Mouse (Mus musculus): ENCODE measurements at regions not wholly inside any gene's neighbourhood (a gene's known extent, or its start where the extent isn't known, plus 50 kb on each side); places are given as distances from the start of the nearest gene placed in this dataset.

- Histone ChIP-seq H3K79me2 (ENCODE audit: control insufficient read depth, insufficient read depth) (no peaks in the 10 kb centered on the region), H3ac (ENCODE audit: control insufficient read depth, insufficient read length) (no peak overlapping the region), H3K36me3 (ENCODE audit: control insufficient read depth, insufficient read depth) (no peaks in the 10 kb centered on the region), H3K4me2 (ENCODE audit: low read depth) (no peak overlapping the region), H3K4me3 (no peak overlapping the region), H3K27me3 (ENCODE audit: control insufficient read depth, insufficient read depth, insufficient read length) (no peaks in the 10 kb centered on the region)
- no peak for TF ChIP-seq CEBPB (IDR thresholded peaks at IDR 0.05; ENCODE audit: insufficient read depth, poor library complexity, severe bottlenecking)
- TF ChIP-seq MAX (IDR thresholded peaks at IDR 0.05; ENCODE audit: low read depth) = no peak
- TF ChIP-seq POLR2AphosphoS2 (IDR thresholded peaks at IDR 0.05; ENCODE audit: insufficient read length, low read depth) = no peak
- no peak for TF ChIP-seq TCF12 (IDR thresholded peaks at IDR 0.05; ENCODE audit: insufficient read depth, poor library complexity, severe bottlenecking)
- no peak for TF ChIP-seq TCF3 (IDR thresholded peaks at IDR 0.05; ENCODE audit: insufficient read length, low read depth)
- TF ChIP-seq REST (IDR thresholded peaks at IDR 0.05; ENCODE audit: insufficient read depth, insufficient read length) = no peak
- TF ChIP-seq POLR2A (IDR thresholded peaks at IDR 0.05; ENCODE audit: insufficient read length, low read depth) = no peak
- no peak for TF ChIP-seq MYOG (IDR thresholded peaks at IDR 0.05; ENCODE audit: control insufficient read depth in 1 of 3, insufficient read depth in 1 of 3, insufficient read length in 2 of 3, low read depth in 2 of 3)
- no peak for TF ChIP-seq SRF (IDR thresholded peaks at IDR 0.05; ENCODE audit: control insufficient read depth, insufficient read length, low read depth)
- no peak for TF ChIP-seq E2F4 (IDR thresholded peaks at IDR 0.05; ENCODE audit: insufficient read depth)
- TF ChIP-seq MYOD1 (IDR thresholded peaks at IDR 0.05; ENCODE audit: control insufficient read depth in 1 of 3, insufficient read length in 2 of 3, low read depth in 2 of 3) = no peak
- TF ChIP-seq USF1 (IDR thresholded peaks at IDR 0.05; ENCODE audit: low read depth) = no peak
Observed at GRCm38 (mm10) chr10:9310346-9310745, 364.7 kb downstream of the Samd5 start.

GRCm38 (mm10) chr10:9296055-9296454 lies 379.0 kb downstream of the Samd5 start:
- Histone ChIP-seq H3K27me3 (ENCODE audit: control insufficient read depth, insufficient read depth, insufficient read length) (no peaks in the 10 kb centered on the region), H3K79me2 (ENCODE audit: control insufficient read depth, insufficient read depth) (no peaks in the 10 kb centered on the region), H3K36me3 (ENCODE audit: control insufficient read depth, insufficient read depth) (no peaks in the 10 kb centered on the region), H3ac (ENCODE audit: control insufficient read depth, insufficient read length) (no peak overlapping the region), H3K4me2 (ENCODE audit: low read depth) (no peak overlapping the region), H3K4me3 (no peak overlapping the region)
- no peak for TF ChIP-seq MYOG (IDR thresholded peaks at IDR 0.05; ENCODE audit: control insufficient read depth in 1 of 3, insufficient read depth in 1 of 3, insufficient read length in 2 of 3, low read depth in 2 of 3)
- TF ChIP-seq USF1 (IDR thresholded peaks at IDR 0.05; ENCODE audit: low read depth) = no peak
- TF ChIP-seq REST (IDR thresholded peaks at IDR 0.05; ENCODE audit: insufficient read depth, insufficient read length) = no peak
- no peak for TF ChIP-seq POLR2A (IDR thresholded peaks at IDR 0.05; ENCODE audit: insufficient read length, low read depth)
- no peak for TF ChIP-seq TCF3 (IDR thresholded peaks at IDR 0.05; ENCODE audit: insufficient read length, low read depth)
- TF ChIP-seq TCF12 (IDR thresholded peaks at IDR 0.05; ENCODE audit: insufficient read depth, poor library complexity, severe bottlenecking) = no peak
- no peak for TF ChIP-seq MYOD1 (IDR thresholded peaks at IDR 0.05; ENCODE audit: control insufficient read depth in 1 of 3, insufficient read length in 2 of 3, low read depth in 2 of 3)
- TF ChIP-seq CEBPB (IDR thresholded peaks at IDR 0.05; ENCODE audit: insufficient read depth, poor library complexity, severe bottlenecking) = no peak
- TF ChIP-seq SRF (IDR thresholded peaks at IDR 0.05; ENCODE audit: control insufficient read depth, insufficient read length, low read depth) = no peak
- TF ChIP-seq MAX (IDR thresholded peaks at IDR 0.05; ENCODE audit: low read depth) = no peak
- no peak for TF ChIP-seq POLR2AphosphoS2 (IDR thresholded peaks at IDR 0.05; ENCODE audit: insufficient read length, low read depth)
- TF ChIP-seq E2F4 (IDR thresholded peaks at IDR 0.05; ENCODE audit: insufficient read depth) = no peak

DNA sequence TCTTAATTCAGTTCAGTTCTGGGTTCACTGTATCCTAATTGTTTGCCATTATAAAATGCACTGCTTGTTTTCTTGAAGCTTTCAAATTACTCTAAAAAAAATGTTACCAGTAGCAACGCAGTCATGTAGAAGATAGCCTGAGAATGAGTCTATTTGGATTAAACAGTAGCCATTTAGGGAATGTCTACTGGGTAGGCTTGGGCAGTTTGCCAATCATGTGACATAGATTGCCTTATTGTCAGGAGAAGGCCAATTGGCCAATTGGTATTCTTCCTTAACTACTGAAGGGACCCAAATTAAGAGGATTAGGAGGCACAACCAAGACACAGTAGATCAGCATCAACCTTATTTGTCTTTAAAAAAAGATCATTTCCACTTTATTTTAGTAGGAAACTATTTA lies 379.7 kb downstream of the Samd5 start:
- no peak overlapping the region for H3K4me2 ChIP-seq (ENCODE audit: low read depth)
- no peak overlapping the region for H3K4me3 ChIP-seq
- no peaks in the 10 kb centered on the region for H3K36me3 ChIP-seq (ENCODE audit: control insufficient read depth, insufficient read depth)
- H3ac ChIP-seq (ENCODE audit: control insufficient read depth, insufficient read length) = no peak overlapping the region
- H3K27me3 ChIP-seq (ENCODE audit: control insufficient read depth, insufficient read depth, insufficient read length) = no peaks in the 10 kb centered on the region
- TF ChIP-seq POLR2AphosphoS2 (IDR thresholded peaks at IDR 0.05; ENCODE audit: insufficient read length, low read depth) = no peak
- H3K79me2 ChIP-seq (ENCODE audit: control insufficient read depth, insufficient read depth) = no peaks in the 10 kb centered on the region

DNA sequence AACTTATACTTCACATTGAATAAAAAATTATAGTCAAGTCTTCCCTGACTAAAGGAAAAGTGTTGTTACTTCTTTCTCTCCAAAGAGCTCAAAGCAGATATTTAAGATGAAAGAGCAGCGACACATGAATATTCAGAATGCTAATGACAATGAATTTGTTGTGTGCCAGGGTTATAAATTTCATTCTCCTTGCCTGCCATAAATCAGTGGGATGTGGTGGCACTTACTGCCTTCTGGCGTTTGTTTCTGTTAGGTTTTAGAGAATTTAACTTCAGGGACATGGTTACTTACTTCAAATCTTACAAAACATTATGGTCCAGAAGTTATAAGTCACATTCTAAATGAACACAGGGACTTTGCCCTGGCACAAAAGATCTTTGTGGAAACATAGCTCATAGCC lies 380.4 kb downstream of the Samd5 start:
- H3K79me2 ChIP-seq (ENCODE audit: control insufficient read depth, insufficient read depth) = no peaks in the 10 kb centered on the region
- H3K27me3 ChIP-seq (ENCODE audit: control insufficient read depth, insufficient read depth, insufficient read length) = no peaks in the 10 kb centered on the region
- H3K36me3 ChIP-seq (ENCODE audit: control insufficient read depth, insufficient read depth) = no peaks in the 10 kb centered on the region
- no peak overlapping the region for H3ac ChIP-seq (ENCODE audit: control insufficient read depth, insufficient read length)
- TF ChIP-seq SRF (IDR thresholded peaks at IDR 0.05; ENCODE audit: control insufficient read depth, insufficient read length, low read depth) = no peak
- no peak for TF ChIP-seq TCF3 (IDR thresholded peaks at IDR 0.05; ENCODE audit: insufficient read length, low read depth)
- TF ChIP-seq USF1 (IDR thresholded peaks at IDR 0.05; ENCODE audit: low read depth) = no peak
- TF ChIP-seq MYOD1 (IDR thresholded peaks at IDR 0.05; ENCODE audit: control insufficient read depth in 1 of 3, insufficient read length in 2 of 3, low read depth in 2 of 3) = no peak
- no peak for TF ChIP-seq TCF12 (IDR thresholded peaks at IDR 0.05; ENCODE audit: insufficient read depth, poor library complexity, severe bottlenecking)
- TF ChIP-seq REST (IDR thresholded peaks at IDR 0.05; ENCODE audit: insufficient read depth, insufficient read length) = no peak
- no peak for TF ChIP-seq MYOG (IDR thresholded peaks at IDR 0.05; ENCODE audit: control insufficient read depth in 1 of 3, insufficient read depth in 1 of 3, insufficient read length in 2 of 3, low read depth in 2 of 3)
- no peak for TF ChIP-seq POLR2A (IDR thresholded peaks at IDR 0.05; ENCODE audit: insufficient read length, low read depth)
- TF ChIP-seq POLR2AphosphoS2 (IDR thresholded peaks at IDR 0.05; ENCODE audit: insufficient read length, low read depth) = no peak
- no peak for TF ChIP-seq MAX (IDR thresholded peaks at IDR 0.05; ENCODE audit: low read depth)
- no peak for TF ChIP-seq CEBPB (IDR thresholded peaks at IDR 0.05; ENCODE audit: insufficient read depth, poor library complexity, severe bottlenecking)
- no peak for TF ChIP-seq E2F4 (IDR thresholded peaks at IDR 0.05; ENCODE audit: insufficient read depth)
- no peak overlapping the region for H3K4me3 ChIP-seq
- H3K4me2 ChIP-seq (ENCODE audit: low read depth) = no peak overlapping the region

GRCm38 (mm10) chr10:9291456-9292146 lies 383.4 kb downstream of the Samd5 start:
- TF ChIP-seq MAX (IDR thresholded peaks at IDR 0.05; ENCODE audit: low read depth) = no peak
- TF ChIP-seq SRF (IDR thresholded peaks at IDR 0.05; ENCODE audit: control insufficient read depth, insufficient read length, low read depth) = no peak
- no peak for TF ChIP-seq MYOD1 (IDR thresholded peaks at IDR 0.05; ENCODE audit: control insufficient read depth in 1 of 3, insufficient read length in 2 of 3, low read depth in 2 of 3)
- TF ChIP-seq POLR2A (IDR thresholded peaks at IDR 0.05; ENCODE audit: insufficient read length, low read depth) = no peak
- TF ChIP-seq TCF12 (IDR thresholded peaks at IDR 0.05; ENCODE audit: insufficient read depth, poor library complexity, severe bottlenecking) = no peak
- no peak for TF ChIP-seq USF1 (IDR thresholded peaks at IDR 0.05; ENCODE audit: low read depth)
- no peak for TF ChIP-seq MYOG (IDR thresholded peaks at IDR 0.05; ENCODE audit: control insufficient read depth in 1 of 3, insufficient read depth in 1 of 3, insufficient read length in 2 of 3, low read depth in 2 of 3)
- TF ChIP-seq TCF3 (IDR thresholded peaks at IDR 0.05; ENCODE audit: insufficient read length, low read depth) = no peak
- no peak for TF ChIP-seq E2F4 (IDR thresholded peaks at IDR 0.05; ENCODE audit: insufficient read depth)
- TF ChIP-seq CEBPB (IDR thresholded peaks at IDR 0.05; ENCODE audit: insufficient read depth, poor library complexity, severe bottlenecking) = no peak
- no peak for TF ChIP-seq REST (IDR thresholded peaks at IDR 0.05; ENCODE audit: insufficient read depth, insufficient read length)
- TF ChIP-seq POLR2AphosphoS2 (IDR thresholded peaks at IDR 0.05; ENCODE audit: insufficient read length, low read depth) = no peak
- H3K4me3 ChIP-seq = no peak overlapping the region
- no peaks in the 10 kb centered on the region for H3K36me3 ChIP-seq (ENCODE audit: control insufficient read depth, insufficient read depth)
- no peak overlapping the region for H3K4me2 ChIP-seq (ENCODE audit: low read depth)
- no peaks in the 10 kb centered on the region for H3K27me3 ChIP-seq (ENCODE audit: control insufficient read depth, insufficient read depth, insufficient read length)
- H3K79me2 ChIP-seq (ENCODE audit: control insufficient read depth, insufficient read depth) = no peaks in the 10 kb centered on the region
- no peak overlapping the region for H3ac ChIP-seq (ENCODE audit: control insufficient read depth, insufficient read length)
